Mouse (Mus musculus) embryonic fibroblast, embryonic 13.5 days (primary cell): ENCODE measurements around the gene Smarcb1.

ENCODE experiments used
- CTCF ChIP-seq: IDR thresholded peaks from 2 replicates; pipeline ENCODE4 v1.5.1; 2011; ENCODE audit warnings: mild to moderate bottlenecking, control low read depth, low read length, moderate library complexity, borderline replicate concordance; ENCODE audit not compliant: insufficient read depth
- POLR2A ChIP-seq: IDR thresholded peaks from 2 replicates; pipeline ENCODE4 v1.6.1; 2011; ENCODE audit warnings: low read depth, mild to moderate bottlenecking, control low read depth, low read length, moderate library complexity

DNA sequence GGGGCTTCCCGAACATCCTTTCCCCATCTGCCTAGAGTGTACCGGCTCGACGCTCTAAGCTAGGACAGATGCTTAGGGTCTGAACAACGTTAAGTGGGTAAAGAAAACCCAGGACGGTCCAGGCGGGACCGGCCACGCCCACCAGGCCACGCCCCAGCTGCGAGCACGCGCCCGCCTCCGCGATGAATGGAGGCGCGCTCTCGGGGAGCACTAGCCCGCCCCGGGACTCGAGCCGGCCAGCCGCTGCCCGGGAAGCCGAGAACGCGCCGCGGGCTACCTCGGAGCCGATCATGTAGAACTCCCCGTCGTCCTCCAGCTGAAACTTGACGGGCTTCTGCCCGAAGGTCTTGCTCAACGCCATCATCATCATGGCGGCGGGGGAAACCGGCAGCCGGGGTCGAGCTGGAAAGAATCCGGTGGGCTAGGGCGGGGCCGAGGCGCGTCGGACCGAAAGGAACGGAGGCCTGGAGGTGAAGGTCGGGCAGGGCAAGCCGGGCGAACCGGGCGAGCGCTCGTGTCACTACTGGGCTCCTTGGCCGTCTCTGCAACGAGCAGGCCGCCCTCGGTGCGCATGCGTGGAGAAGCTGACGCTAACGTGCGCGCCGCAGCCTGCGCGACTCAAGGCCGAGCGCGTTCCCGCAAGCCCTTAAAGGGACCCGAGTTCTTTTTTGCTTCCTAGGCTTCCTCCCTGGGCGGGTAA is at the start of gene Smarcb1:
- TF ChIP-seq CTCF (no peak), POLR2A (peak; percentile 90)
